Mouse (Mus musculus) heart, postnatal 4 days (tissue): ENCODE measurements at regions not wholly inside any gene's neighbourhood (a gene's known extent, or its start where the extent isn't known, plus 50 kb on each side); places are given as distances from the start of the nearest gene placed in this dataset.

ENCODE experiments used
- DNase-seq: peaks from one replicate; pipeline ENCODE4 v3.0.0; 2021

- no peak for DNase-seq
These were observed 256.3 kb upstream of the Lyplal1 start for GRCm38 (mm10) chr1:186373386-186373785.

GRCm38 (mm10) chr1:186372770-186373353, 255.8 kb upstream of the Lyplal1 start:
- DNase-seq: no peak

GRCm38 (mm10) chr1:186363356-186363755, 246.2 kb upstream of the Lyplal1 start:
- DNase-seq: no peak

GRCm38 (mm10) chr1:186358011-186358670, 241.0 kb upstream of the Lyplal1 start:
- peak; percentile 40 for DNase-seq

GRCm38 (mm10) chr1:186354742-186355141, 237.6 kb upstream of the Lyplal1 start:
- no peak for DNase-seq

GRCm38 (mm10) chr1:186354072-186354471, 237.0 kb upstream of the Lyplal1 start:
- DNase-seq: no peak

GRCm38 (mm10) chr1:186350381-186350780, 233.3 kb upstream of the Lyplal1 start:
- DNase-seq: no peak

- no peak for DNase-seq
These were observed 232.9 kb upstream of the Lyplal1 start for GRCm38 (mm10) chr1:186349966-186350365.

- DNase-seq: peak; percentile 46
These were observed 230.5 kb upstream of the Lyplal1 start for GRCm38 (mm10) chr1:186347413-186348147.

GRCm38 (mm10) chr1:186345449-186345848, 228.3 kb upstream of the Lyplal1 start:
- DNase-seq: no peak

- no peak for DNase-seq
These were observed 225.9 kb upstream of the Lyplal1 start for GRCm38 (mm10) chr1:186342931-186343506.

GRCm38 (mm10) chr1:186342391-186342790, 225.3 kb upstream of the Lyplal1 start:
- DNase-seq: no peak

GRCm38 (mm10) chr1:186341878-186342277, 224.8 kb upstream of the Lyplal1 start:
- peak; percentile 20 for DNase-seq

GRCm38 (mm10) chr1:186340701-186341100, 223.6 kb upstream of the Lyplal1 start:
- no peak for DNase-seq

GRCm38 (mm10) chr1:186317285-186317684, 200.2 kb upstream of the Lyplal1 start:
- DNase-seq: no peak

GRCm38 (mm10) chr1:186314180-186314579, 197.1 kb upstream of the Lyplal1 start:
- no peak for DNase-seq

- DNase-seq: peak; percentile 8
These were observed 195.6 kb upstream of the Lyplal1 start for GRCm38 (mm10) chr1:186312698-186313097.

- DNase-seq: peak; percentile 18
These were observed 194.9 kb upstream of the Lyplal1 start for GRCm38 (mm10) chr1:186312008-186312407.

- no peak for DNase-seq
These were observed 190.5 kb upstream of the Lyplal1 start for GRCm38 (mm10) chr1:186307627-186308026.

GRCm38 (mm10) chr1:186297464-186297863, 180.4 kb upstream of the Lyplal1 start:
- no peak for DNase-seq

GRCm38 (mm10) chr1:186295201-186295600, 178.1 kb upstream of the Lyplal1 start:
- no peak for DNase-seq

- DNase-seq: no peak
These were observed 177.5 kb upstream of the Lyplal1 start for GRCm38 (mm10) chr1:186294635-186295034.

GRCm38 (mm10) chr1:186289117-186289516, 172.0 kb upstream of the Lyplal1 start:
- no peak for DNase-seq
